Mouse (Mus musculus) thymus, postnatal 0 days (tissue): Measurements from ENCODE around the gene Ccdc14. TPM values are rescaled to one million over a fixed set of nuclear protein-coding genes. Genes with fewer than 3 reads are reported as not detected.
"Not testable (repeated sequence)": the region's sequence is repeated elsewhere in the genome, so short reads cannot be mapped to it uniquely, and the experiment has no call there.

ENCODE experiments used
- DNase-seq: peaks from one replicate; pipeline ENCODE4 v3.0.0-alpha.2; 2015; ENCODE audit warnings: low spot score
- polyA plus RNA-seq: library from polyadenylated mRNA; unstranded; fragments of >200 nt; fragmentation: Nextera tagmentation; extraction: Ambion mirVana; gene quantifications from 2 replicates; pipeline ENCODE4 v1.2.1, GENCODE M21; 2015

Gene Ccdc14
- polyA plus RNA-seq, 1 experiment from 2014 or later: 4.7 TPM

DNA sequence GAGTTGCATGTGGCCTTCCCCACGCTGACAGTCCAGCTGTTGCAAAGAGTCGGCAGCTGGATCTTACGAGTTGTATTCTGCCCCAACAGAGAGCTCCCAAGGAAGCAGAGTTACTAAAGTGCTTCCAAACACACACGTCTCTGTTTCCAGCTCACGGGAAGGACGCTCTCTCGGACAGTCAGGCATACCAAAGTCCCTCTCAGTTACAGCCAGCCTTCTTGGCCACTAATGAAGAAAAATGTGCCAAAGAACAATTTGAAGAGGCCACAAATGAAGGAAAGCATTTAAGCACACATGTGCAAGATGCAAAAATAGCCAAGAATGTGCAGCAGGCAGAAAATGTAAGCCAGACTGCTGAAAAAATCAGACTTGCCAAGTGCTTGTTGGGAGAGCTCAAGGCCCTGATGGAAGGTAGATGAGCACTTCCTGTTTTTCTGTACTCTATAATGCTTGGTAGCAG lies 16.1 kb downstream of the Ccdc14 start:
- no peak for DNase-seq

DNA sequence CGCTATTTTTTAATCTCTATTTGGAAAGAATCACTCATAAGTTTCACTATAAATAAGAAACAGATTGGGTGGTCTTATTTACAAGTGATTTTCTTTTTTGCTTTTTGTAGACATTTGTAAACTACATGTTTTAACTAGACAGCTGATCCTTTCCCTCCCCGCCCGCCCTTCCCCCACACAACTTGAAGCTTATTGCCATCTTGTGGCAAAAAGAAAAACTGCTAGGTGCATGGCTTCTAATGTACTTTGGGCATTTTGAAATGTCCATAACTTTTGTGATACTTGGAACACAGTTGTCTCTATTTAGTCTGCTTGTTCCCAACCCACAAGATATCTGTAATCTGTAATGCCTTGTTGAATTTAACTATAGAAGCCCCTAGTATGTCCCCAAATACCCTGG lies 21.1 kb downstream of the Ccdc14 start:
- no peak for DNase-seq

DNA sequence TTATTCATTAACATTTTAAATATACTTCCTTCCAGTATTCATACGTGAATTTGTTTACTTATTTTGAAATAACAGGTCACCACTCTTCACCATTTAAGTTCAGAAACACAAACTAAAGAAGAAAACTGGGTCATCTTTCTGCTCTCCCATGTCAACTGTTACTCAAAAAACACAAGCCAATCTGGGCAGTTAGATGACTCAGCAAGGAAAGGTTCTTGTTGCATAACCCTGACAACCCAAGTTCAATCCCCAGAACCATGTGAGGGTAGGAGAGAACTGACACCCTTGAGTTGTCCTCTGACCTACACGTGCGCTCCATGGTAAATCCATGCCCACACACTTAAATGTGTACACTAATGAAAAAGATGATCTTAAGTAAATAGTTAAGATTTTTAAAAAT lies 34.7 kb downstream of the Ccdc14 start:
- no peak for DNase-seq

DNA sequence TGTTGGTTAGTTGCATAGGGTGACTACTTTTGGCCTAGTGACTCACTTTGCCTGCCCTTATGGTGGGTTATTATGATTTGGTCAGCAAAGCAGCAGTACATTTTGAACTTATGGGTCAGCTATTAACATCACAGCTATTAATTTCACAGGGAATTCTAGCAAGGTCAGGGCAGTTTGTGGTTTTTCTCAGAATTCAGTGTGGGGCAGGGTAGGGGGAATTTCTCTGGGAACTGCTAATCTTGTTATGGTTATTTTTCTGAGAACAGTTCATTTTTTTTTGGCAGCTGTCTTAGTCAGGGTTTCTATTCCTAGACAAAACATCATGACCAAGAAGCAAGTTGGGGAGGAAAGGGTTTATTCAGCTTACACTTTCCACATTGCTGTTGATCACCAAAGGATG lies 38.2 kb downstream of the Ccdc14 start:
- not testable (repeated sequence) for DNase-seq

DNA sequence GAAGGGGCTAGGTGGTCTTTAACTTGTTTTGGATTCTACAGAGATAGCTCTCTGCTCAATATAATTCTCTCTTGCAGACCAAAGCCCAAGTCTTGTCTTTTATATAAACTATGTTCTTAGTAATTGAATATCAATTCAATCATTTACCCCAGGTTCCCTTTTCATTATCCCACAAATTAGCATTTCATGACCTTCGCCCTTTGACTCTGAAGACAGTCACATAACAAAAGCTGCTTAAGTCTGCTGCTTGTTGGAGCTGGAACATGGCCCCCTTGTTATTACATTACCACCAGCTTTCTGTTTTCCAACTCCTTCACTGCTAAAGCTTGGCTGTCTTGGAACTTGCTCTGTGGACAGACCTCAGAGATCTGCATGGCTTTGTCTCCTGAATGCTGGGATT lies 39.0 kb downstream of the Ccdc14 start:
- no peak for DNase-seq

DNA sequence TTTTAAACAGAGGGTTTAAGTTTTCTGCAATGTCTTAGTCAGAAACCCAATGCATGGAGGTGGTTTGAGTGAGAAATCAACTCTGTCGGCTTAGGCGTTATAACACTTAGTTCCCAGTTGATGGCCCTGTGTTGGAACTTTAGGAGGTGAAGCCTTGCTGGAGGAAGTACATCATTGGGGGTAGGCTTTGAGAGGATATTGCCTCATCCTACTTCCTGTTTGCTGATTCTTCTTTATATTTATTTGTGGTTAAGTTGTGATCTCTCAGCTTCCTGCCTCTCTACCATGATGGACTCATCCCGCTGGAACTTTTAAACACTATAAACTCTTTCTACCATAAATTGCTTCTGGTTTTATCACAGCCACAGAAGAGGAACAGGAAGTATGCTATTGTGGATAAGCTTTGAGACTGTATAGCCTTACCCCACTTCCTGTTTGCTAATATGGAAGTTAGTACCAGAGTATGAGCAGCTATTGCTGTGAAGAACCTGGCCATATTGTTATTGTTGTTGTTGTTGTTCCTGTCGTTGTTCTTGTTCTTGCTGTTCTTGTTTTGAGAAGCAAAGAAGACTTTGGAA lies 48.3 kb downstream of the Ccdc14 start:
- no peak for DNase-seq

DNA sequence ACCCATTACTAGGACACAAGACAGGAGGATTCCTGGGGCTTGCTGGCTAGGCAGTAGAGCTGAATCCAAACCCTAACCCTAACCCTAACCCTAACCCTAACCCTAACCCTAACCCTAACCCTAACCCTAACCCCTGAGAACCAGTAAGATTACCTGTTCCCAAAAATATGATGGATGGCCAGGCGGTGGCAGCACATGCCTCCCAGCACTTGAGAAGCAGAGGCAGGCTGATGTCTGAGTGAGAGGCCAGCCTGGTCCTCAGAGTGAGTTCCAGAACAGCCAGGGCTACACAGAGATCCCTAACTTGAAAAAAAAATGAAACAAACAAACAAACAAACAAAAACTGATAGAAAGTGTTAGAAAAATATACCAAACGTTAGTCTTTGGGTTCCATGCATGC lies 52.5 kb downstream of the Ccdc14 start:
- DNase-seq: no peak

DNA sequence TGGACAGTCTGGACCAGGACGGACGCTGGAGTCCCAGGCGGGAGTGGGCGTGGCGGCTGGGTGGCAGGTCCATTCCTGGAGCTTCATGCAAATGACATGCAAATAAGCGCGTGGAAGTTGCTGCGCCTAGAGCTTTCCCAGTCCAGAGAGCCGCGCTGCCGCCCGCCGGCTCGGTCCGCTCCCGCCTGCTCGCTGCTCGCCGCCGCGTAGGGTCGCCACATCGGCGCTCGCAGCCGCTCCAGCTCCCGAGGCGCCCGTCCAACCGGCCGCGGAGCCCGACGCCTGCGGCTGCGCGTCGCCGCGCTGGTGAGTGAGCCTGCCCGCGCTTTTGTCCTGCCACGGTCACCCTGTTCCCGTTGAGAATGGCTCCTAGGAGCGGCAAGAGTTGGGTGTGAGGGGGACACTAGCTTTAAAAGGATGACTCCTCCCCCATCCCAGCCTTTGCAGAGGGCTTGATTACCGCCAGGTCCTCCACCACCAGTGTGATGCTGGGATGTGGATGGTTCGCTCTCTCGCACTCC lies 54.7 kb downstream of the Ccdc14 start, which contains the start of gene Mylk:
Gene Mylk, plus strand, starts transcription at position 146 of the 521 bp plus-strand sequence.
- DNase-seq: no peak

DNA sequence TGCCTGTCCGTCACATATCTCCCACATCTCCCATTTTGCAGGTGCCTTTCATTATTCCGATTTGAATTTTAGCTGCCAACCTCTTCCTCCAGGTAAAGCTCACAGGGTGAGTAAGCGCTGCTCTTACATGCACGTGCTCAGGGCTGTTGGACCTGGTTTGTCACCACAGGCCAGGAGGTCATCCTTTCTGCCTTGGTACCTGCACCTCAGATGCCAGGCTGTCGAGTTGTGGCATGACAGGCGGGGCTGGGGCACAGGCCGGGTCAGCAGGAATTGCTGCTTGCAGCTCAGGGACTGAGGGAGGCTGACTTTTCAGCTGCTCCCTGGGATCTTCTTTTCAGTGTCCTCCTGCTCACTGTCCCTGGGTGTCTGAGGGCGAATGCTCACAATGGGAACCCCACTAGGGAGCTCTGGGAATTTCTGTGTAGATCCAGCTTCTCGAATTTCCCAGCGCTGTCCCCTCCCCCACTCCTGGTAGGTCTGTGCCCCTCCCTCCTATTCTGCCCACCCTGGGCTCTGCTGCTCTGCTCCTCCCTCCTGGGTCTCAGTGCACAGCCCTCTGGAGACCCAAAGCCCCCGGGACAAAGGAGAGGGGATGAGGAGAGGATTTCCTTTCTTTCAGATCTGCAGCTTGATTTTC lies 57.8 kb downstream of the Ccdc14 start:
- no peak for DNase-seq

DNA sequence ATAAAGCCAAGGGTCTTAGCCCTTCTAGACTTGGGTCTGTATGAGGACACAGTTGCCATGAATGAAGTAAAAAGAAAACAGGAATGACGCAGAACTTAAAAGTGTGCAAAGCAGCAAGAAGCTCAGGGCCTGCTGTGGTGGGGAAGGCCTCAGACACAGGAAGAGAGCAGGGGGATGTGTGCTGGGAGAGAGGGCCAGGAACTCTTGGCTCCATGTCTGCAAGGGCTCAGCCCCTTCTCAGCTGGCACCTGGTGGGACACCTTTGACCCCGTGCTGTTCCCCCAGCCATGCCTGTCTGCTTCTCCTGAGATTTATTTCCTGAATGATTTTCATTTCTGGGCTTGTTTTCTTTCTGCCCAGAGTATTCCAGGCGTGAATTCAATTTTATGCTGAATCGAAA lies 59.1 kb downstream of the Ccdc14 start:
- no peak for DNase-seq

DNA sequence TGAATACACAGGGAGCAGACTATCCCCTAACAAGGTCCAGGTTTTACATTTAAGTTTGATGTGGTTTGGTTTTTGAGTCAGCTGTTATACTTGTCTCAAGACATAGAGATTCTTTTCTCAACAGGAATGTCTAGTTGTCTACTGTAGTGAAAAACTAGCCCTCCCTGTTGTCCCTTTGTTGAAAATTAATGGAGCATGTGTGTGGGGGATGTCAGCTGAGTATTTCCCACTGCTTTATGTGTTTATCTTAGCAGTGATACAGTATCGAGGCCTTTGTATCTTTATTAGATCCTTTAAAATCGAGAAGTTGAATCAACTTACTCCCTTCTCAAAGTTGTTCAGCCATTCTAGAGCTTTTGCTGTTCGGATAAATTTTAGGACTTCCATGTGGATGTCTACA lies 61.6 kb downstream of the Ccdc14 start:
- DNase-seq: no peak

DNA sequence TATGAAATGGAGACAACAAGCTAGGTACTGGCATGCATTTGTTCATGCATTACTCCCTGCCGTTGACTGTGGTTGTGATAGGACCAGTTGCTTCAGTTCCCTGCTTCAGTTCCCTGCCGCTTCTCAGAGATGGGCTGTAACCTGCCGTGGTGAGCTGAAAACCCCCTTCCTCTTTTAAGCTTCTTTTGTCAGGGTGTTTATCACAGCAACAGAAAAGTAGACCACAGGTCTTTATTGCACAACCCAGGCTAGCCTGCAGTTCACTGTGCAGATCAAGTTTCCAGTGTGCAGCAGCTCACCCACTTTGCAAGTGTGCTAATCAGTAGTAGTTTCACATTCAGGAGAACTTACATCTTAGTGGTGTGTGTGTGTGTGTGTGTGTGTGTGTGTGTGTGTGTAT lies 62.6 kb downstream of the Ccdc14 start:
- no peak for DNase-seq

DNA sequence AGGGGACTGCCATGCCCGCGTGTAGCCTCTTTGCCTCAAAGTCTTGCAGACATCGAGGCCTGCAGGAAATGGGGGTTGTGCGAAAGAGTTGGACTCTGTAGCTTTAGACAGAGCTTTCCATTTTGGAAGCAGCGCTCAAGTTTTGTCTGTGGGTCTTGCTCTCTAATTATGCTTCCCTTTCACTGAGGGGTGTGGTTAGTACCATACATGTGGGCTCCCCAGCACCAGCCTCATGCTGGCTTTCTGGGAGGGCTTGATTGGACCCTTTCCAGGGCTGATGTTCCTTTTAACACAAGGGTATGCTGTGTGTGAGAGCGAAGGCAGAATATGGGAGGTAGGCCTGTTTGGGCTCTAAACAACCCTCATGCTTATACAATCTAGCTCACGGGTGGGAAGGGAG lies 66.6 kb downstream of the Ccdc14 start:
- DNase-seq: no peak

DNA sequence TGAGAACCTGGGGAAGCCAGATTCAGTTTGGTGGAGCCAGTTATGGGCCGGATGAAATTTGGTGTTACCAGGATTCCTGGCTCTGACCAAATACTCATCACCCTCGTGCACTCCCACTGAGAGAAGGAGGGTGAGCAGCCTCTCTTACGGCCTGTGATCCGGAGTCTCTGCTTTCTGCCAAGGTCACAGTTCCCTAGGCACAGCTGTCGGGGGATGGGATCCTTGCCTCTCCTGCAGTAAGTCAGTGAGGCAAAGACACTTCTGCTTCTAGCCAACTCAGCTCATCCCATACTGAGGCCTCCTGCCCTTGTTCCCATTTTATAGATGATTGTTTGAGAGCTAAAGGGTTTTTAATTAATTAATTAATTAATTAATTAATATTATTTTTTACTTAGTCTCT lies 67.8 kb downstream of the Ccdc14 start:
- DNase-seq: no peak

DNA sequence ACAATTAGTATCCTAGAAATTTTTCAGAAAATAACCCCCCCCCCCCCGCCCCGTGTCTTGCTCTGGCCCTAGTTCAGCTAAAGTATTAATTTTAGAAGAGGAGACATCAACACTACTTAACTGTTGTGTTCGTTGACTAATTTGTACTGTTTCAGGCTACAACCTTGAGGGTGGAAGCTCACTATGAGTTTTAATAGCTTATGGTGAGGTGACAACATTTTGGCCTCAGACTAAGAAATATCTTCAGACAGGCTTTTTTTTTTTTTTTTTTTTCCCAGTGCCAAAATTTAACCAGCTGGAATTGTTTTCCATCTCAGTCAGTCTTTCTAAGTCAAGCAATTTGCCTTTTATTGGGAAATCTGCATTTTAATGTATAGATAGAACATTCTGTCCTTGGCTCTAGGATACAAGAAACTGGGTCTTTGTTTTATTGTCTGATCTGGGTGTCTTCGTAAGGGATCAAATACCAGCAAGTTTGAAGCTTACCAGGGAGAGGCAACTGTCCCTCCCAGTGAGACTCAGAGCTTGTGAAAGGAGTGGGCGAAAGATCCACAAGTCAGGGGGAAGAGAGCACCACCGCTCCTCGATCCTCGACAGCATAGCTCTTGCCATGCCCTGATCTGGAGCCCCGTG lies 73.7 kb downstream of the Ccdc14 start:
- no peak for DNase-seq

DNA sequence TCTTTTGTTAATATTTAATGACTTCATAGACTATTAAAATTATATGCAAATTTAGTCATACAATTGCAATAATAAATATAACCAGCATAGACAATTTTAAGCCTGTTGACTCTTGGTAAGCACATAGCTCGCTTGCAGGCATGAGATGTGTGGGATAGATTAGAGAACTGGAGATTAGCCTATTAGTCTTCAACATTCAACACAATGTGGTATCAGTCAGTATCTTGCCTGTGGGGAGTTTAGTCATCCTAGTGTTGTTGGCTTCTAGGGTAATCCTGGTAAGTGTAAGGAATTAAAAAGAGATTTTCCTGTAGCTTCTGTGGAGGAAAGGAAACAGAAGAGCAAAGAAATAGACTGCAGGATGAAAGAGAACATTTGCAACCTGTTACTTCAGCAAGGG lies 75.2 kb downstream of the Ccdc14 start:
- DNase-seq: no peak

DNA sequence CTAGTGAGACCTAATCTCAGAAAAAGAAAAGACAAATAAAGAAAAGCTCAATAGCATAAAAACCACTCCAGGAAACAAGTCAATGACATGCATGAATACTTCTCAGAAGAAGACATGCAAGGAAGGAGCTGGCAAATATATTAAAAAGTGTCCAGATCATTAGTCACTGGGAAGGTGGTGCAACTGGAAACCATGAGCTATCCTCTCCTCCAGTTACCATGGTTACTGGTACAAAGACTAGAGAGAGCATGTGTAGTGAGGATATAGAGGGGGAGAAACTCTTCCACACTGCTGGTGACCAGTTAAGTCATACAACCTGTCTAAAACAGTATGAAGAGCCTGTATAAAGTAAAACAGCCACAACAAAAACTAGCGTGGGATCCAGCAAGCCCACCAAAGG lies 75.8 kb downstream of the Ccdc14 start:
- DNase-seq: no peak

DNA sequence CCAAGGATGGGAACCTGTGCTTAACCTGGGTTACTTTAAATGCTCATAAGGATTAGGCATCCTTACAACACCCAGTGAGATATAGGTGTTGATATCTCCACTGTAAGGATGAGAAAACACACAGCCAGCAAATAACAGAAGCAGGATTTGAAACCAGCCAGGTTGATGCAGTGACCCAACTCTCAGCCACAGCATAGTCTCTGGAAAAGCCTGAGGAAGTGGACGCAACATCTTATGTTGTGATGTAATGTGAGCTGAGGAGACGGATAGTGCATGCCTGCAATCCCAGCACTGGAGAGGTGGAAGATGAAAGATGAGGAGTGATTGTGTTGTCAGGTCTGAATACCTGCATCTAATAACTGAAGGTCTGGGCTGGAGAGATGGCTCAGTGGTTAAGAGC lies 77.0 kb downstream of the Ccdc14 start:
- DNase-seq: no peak

DNA sequence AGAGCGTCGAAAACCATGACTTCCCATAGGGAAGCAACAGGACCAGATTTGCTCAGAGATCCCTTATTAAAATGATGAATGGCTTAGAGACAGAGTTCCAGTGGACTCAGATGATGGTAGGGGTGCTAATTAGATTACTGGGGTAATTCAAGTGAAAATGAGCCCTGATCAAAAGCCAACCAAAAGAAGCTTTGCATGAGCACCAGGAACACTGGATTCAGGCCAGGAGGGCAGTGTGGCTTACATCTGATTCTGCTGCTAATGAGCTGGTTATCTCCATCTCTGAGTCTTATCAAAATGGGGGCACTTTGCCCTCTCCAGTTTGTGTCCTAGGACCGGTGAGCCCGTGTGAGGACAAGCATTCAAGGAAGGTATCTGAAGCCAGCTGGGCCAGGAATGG lies 78.0 kb downstream of the Ccdc14 start:
- no peak for DNase-seq

DNA sequence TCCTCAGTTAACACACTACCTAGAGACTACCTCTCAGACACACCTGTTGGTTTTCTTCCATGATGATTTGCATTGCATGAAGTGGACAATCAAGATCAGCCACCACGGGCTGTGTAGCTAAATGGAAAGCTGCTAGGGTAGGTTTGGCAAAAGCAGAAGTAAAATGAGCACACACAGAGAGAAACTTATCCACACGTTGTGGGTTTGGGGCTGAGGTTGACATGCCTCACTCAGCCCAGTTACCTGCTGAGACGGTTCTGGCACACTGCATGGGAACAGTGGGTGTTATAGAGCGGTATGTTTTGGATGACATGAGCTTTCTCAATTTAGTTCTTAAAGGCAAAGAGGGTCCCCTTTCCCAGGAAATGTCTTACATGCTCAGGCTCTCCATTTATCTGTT lies 79.7 kb downstream of the Ccdc14 start:
- no peak for DNase-seq

DNA sequence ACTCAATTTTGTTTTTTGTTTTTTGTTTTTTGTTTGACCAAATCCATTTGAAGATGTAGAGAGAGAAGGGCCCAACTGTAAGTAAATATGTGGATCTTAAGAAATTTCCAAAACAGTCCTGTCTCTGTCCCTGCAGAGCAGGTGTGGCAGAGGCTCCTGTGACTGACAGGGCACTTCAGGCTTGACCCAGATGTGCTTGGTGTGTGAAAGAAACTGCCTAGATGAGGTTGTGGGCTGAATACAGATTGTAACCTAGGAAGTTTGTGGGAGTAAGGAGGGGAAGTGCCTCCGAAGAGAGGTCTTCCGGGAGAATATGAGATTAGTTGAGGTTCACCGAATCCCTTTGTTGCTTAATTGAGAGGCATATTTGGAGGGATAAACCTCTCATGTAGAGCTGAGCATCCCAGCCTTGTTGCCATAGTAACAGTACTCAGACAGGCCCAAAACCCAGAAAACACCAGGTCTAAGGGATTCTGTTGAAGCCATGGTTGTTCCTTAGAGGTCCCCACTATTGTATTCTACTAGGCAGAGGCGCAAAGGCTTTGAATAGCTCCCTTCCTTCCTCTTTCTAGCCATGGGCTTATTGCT lies 82.1 kb downstream of the Ccdc14 start:
- no peak for DNase-seq
